Mouse (Mus musculus): ENCODE measurements around the gene Sec14l1. TPM values are rescaled to one million over a fixed set of nuclear protein-coding genes. Genes with fewer than 3 reads are reported as not detected.

Sec14l1 gene
- total RNA-seq, 2 experiments from 2014 or later: 132 to 163 TPM

DNA sequence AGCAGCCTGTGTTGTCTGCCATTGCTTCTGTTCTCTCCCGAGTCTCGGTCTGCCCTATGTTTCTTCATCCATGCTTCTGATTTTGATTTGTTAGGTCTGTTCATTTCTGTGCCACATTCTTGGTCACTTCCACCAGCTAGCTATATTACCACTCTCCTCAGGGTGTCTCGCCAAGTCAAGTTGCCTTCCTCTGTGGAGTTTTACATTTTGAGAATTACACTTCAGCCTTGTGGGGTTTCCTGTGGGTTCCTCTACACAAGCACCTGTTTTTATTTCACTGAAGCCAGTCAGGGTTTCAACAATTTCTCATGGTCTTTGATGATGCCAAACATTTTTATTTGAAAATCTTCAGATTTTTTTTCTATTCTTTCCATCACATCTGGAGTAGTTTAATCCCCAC is 67.8 kb downstream of the Sec14l1 start:
- no peak for DNase-seq

DNA sequence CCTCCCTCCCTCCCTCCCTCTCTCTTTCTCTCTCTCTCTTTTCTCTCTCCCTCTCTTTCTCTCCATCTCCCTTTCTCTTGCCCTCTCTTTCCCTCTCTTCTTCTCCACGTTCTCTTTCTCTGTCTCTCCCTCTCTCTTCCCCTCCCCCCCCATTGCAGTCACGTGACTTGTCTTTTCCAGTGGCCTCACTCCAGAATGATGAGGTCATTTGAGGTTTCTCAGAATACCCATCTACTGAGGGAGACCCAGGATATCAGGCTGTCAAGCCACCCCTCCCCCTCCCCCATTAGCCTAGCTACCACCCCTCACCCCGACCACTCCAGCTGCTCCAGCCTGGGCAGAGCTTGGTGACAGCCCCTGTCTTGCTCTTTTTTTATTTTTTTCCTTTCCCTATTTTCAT is 68.3 kb downstream of the Sec14l1 start:
- DNase-seq: no peak

DNA sequence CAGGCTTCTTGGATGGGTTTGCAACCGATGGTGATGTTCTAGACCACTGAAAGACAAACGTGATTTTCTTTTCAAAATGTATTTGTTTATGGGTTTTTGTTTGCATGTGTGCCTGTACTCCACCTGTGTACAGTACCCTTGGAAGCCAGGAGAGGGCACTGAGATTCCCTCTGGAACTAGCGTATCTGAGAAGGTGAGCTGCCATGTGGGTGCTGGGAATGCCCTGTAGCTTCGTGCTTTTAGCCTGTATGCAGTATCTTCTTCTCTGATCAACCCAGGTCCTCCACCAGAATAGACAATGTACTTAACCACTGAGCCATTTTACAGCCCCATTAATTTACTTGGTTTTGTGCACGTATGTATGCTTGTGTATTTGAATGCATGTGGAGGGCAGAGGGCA is 68.9 kb downstream of the Sec14l1 start:
- no peak for DNase-seq

DNA sequence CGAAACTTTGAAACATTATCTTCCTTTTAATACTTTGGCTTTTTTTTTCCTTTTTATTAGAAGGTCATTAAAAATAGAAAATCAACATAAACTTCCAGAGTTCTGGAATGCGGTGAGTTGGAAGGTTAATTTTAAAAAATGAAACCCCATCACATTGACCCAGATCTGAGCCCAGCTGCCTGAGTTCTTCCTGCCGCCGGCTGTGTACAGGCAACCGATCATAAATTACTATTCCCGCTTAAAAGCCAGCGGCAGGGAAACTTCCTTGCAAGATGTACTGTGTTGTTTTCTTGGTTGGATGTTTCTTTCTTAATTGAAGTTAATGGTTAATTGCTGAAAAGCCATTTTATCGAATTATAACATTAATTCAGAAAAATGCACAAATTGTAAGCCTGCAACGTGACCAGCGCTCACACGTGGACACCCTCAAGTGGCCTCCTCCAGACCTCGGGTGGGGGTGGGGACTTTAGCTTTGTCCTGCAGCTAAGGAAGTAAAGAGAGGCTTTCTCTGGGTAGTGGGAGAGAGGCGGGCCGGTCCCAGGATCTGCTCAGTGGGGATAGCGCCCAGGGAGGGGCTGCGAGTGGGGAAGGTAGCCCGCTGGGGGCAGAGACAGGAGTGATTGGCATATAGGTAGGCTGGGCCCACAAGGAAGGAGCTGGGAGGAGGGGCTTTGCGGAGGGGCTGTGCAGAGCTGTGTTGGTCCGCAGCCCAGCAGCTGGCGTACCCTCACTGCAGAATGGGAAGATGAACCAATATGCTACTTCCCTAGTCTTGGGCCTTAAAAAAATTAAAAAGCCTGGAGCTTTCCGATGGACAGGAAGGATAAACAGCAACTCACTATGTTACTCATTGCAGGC is 70.3 kb downstream of the Sec14l1 start:
- no peak for DNase-seq

DNA sequence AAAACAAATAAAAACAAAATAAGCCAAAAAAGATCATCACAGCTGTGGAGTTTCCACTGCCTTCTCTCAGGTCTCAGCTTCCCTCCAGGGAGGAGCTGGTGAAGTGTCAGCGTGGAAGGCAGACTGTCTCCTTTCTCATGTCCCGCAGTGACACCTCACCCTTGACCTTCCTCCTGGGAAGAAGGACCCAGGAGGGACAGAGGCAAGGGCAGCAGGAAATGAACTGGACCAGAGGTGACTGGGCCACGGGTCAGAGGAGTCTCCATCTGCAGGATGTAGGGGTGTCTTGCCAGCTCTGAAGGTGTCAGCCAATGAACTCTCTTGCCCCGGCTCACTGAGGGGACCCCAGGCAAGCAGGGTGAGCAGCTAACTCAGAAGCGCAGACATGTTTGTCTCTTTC is 76.6 kb downstream of the Sec14l1 start:
- DNase-seq: peak in 1 of 2 experiments; percentile 57

DNA sequence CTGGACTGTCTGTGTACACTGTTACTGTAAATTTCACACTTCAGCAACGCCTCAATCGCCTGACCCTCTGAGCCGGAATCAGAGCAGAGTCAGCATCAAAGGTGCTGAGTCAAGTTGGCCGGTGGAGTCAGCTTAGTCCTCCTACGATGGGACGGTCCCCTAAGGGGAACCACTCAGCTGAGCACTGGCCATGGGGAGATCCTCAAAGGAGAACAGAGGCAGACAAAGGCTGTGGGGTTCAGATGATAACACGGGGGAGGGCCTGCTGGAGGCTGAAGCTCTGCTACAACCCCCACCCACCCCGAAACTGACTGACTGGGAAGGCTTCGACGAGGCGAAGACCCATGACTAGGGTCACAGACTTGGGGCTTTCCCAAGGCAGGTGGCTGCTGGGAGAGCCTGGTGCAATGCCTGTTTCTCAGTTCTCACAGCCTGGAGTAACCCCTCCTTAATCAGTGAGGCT is 79.5 kb downstream of the Sec14l1 start:
- DNase-seq: no peak

DNA sequence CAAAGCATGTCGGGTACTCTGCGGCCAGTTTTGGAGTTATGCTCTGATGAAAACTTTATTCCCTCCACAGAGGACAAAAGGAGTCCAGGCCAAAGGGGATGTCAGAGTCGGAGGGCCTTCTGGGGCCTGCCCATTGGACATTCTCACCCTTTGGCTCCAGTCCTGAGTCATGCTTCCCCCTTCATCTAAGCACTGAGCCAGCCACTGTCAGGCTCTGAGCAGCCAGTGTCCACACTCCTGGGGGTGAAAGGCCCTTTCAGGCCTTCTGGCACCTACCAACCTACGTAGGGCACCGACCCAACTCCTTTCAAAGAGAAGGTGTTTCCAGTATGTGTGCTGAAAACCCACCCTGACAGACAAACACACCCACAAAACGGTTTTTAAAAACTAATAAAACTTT is 80.6 kb downstream of the Sec14l1 start:
- peak in 1 of 2 experiments; percentile 33 for DNase-seq

DNA sequence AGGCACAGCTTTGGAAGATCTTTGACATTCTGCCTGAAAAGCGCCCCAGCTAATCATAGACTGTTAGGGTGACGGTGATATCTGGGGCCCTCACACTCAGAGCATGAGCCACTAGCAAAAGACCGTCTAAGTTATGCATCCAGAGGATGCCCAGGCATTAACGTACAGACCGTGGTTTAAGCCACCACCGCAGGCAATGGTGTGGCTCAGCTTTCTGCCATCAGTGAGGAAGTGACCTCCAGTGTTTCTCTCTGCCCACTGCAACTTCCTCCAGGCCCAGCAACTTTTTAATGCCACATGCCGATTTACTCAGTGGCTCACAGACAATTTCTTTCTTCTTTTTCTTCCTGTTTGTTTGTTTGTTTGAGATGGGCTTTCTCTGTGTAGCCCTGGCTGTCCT is 81.7 kb downstream of the Sec14l1 start:
- DNase-seq: no peak

DNA sequence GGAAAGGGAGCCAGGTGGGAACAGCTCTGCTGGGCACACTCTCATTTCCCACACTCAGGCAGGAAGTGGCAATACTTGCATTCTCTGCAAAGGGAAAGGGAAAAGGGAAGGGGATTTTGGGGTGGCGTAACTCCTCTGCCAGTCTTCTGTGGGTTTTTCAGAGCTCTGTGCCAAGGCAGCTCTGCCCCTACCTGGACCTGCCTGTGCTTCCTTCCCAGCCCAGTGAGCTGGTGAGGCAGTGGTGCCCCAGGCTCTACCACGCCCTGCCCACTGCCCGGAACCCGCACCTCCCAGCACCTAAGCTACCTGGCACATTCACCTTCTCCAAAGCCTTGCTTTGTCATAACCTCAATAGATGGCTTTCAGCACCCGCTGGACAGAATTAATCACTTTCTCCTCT is 83.2 kb downstream of the Sec14l1 start:
- DNase-seq: no peak

DNA sequence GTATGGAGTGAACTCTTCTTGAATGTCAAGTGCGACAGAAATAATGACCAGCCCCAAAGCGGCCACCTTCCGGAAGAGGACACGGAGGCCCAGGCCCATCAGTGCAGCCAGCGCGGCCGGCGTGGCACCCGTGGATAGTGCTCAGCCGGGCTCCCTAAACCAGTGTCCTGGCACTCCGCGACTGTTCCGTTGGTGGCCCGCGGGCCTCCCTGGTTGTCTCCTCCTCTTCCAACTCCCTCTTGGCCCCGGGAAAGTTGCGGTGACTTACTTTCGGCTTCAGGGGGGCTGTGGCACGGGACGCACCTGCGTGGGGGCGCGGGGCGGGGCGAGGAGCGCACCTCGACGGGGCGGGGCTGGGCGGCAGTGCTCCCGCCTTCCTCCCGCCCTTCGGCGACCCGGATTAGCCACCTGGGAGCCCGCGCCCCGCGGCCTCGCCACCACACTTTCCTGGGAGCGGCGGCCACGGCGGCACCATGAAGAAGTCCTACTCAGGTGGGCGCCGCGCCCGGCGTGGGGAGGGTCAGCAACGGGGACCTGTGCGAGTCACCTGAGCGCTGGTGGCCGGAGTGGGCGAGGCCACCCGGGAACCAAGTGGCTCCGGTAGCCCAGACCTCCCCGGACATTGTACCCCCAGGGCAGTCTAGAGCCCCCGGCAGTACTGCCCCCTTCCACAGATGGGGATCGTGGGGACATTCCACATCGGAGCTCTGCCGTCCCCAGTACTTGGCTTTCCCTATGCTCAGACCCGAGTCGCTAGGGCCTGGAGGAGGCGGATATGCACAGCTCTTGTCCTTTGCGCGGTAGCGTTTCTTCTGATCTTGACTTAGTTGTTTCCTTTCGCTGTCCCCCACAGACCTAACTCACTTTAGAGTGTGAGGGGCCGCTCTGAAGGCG is 84.6 kb downstream of the Sec14l1 start, which contains the start of gene Sept9:
Sept9 (plus strand) TSS at position 380 of the 894 bp plus-strand sequence.
- DNase-seq: peak; percentile 22 to 66

DNA sequence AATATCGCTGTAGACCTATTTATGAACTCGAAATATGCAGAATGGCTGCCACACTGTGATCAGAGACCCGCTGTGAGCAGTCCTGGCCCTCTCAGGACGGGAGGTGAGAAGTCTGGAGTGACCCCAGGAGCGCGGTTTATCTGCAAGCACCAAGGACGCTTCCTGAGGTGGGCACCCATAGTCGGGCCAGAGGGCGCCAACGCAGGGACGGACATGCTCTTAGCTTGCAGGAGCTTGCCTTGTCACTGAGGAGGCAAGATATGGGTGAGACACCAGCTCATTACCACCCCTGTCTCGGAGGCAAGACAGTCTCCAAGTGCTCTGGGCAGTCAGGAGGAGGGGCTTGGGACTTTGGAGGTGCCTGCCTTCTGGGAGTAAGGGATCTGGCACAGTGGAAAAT is 86.9 kb downstream of the Sec14l1 start:
- DNase-seq: no peak

DNA sequence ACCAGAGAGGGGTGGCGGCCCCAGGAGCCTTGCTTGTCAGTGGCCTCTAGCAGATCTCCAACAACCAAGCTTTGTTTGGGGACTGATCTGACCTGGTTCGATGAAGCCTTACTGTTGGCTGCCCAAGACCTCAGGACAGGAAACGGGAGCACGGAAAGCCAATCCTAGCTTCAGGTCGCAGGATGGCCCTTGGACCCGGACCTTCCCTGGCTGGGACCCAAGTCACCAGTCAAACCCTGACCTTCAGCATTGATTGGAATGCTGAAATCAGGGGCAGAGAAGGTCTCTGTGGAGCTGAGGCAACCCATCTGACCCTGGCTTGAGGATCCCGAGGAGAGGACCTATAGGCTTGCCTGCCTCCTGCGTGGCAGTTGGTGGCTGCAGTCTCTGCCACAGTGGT is 89.6 kb downstream of the Sec14l1 start:
- DNase-seq: peak in 1 of 2 experiments; percentile 40

DNA sequence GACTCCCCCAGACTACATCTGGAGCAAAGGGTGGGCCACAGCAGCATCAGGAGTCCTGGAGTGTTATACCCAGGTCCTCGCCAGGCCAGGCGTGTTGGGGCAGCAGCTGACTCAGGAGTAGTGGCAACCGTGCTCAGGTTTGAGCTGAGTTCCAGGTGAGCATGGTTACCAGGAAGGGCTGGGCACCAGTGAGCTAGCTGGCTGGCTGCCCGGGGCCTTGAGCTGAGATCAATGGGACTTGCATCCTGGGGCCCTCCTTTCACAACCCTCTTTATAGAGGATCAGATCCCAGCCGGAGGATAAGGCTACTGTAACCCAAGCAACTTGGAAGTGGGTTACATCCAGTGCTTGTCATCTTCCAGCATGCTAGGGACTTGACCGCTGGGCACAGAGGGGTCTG is 90.1 kb downstream of the Sec14l1 start:
- peak; percentile 38 to 71 for DNase-seq

DNA sequence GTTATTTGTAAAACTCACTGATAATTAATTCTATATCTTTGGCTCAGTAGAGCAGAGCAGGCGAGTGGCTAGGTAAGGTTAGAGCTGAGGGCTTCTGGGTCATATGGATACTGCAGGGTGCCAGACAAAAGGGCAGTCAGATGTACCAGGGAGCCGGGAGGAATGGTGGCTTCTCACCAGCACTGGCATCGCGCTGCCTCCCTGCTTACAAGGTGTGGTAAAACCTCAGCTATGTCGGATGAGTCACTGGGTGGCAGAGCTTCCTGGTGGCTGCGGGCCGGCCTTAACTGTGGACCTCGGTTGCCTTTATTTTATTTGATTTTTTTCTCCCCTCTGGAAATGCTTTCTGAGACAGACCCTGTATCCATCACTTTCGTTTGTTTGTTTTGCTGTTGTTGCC is 90.5 kb downstream of the Sec14l1 start:
- DNase-seq: peak in 1 of 2 experiments; percentile 20

DNA sequence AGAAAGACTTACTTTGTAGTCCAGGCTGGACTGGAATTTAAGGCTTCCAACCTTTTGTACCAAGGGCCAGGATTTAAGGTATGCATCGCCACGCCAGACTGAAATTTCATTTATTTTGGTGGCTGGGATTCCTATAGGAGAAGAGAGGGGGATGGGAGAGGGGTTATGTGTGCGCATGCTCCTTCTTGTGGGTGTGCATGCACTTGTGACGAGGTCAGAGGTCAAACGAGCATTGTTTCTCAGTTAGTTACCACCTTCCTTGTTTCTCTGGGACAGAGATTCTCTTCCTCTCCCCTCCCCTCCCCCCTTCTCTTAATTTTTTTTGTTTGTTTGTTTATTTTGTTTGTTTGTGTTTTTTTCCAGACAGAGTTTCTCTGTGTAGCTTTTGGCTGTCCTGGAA is 92.5 kb downstream of the Sec14l1 start:
- DNase-seq: no peak

DNA sequence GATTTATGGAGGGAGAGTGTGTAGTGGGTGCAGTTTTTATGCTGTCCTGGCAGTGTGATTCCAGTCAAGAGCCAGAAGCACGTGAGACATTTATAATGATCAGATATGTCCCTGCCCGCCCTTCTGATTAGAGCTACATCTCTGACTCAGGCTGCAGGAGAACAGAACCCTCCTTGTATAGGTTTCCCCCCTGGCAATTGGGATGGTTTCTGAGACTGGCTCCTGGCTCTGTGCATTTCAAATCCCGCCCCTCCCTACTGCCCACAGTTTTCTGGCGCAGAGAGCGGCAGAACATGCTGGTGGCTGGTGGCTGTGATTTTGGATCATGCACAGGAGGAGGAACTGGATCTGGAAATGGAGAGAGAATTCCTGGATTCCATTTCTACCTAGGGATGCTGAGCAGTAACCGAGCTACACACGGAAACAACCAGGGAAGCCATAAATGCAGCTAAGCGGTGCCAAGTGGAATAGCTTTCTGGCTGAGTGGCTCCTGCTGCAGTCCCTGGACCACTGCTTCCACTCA is 93.2 kb downstream of the Sec14l1 start:
- no peak for DNase-seq

Small RNA genes within 50 kb of the gene (microRNA-seq; reads per million reads assigned to microRNA genes)
- gene Gm24323 (not detected), gene Mir6516 (63.4 reads per million, percentile 46 among the genes with 10 or more reads in this experiment)

Other genes with a start within 250 kb of the Sec14l1 start
- 1 to 10 TPM in 1 of 2 experiments, under 1 TPM in 1; 0.36 to 1.1 TPM for gene Mgat5b, start 196.3 kb upstream of the Sec14l1 start, total RNA-seq (2021)
- gene Sept9, start 84.5 kb downstream of the Sec14l1 start, total RNA-seq (2021): 100 to 1,000 TPM; 117 to 134 TPM

Measured in adrenal gland, postnatal 36 days (tissue).